Mouse (Mus musculus) midbrain, postnatal 0 days (tissue): ENCODE measurements around the gene Cenpt. TPM values are rescaled to one million over a fixed set of nuclear protein-coding genes. Genes with fewer than 3 reads are reported as not detected.
A peak's percentile ranks its signal among the peaks of the same experiment; 100 is the strongest.

Experiments used
- ATAC-seq: fragments of 200-750 bp; cut with Nextera tagmentation; 2 replicates; pipeline ENCODE4 v1.8.0; 2017; ENCODE audit warnings: moderate number of reproducible peaks, mild to moderate bottlenecking, moderate TSS enrichment, moderate library complexity; ENCODE audit not compliant: low FRiP score
- DNase-seq: peaks from one replicate; pipeline ENCODE4 v3.0.0-alpha.2; 2015; ENCODE audit warnings: low spot score
- H3K27ac ChIP-seq: fragments of 300-500 bp; sonication (generic); 2 replicates; pipeline ENCODE4 v1.5.1; 2014; ENCODE audit warnings: low read depth, mild to moderate bottlenecking, low read length, mixed read lengths
- H3K27me3 ChIP-seq: fragments of 300-500 bp; sonication (generic); 2 replicates; pipeline ENCODE4 v1.6.1; 2014; ENCODE audit warnings: low read length, control low read depth, mixed read lengths; ENCODE audit not compliant: insufficient read depth
- H3K36me3 ChIP-seq: fragments of 300-500 bp; sonication (generic); 2 replicates; pipeline ENCODE4 v1.6.1; 2014; ENCODE audit warnings: low read length, control low read depth, mixed read lengths; ENCODE audit not compliant: insufficient read depth
- H3K4me1 ChIP-seq: fragments of 300-500 bp; sonication (generic); 2 replicates; pipeline ENCODE4 v1.6.1; 2014; ENCODE audit warnings: mild to moderate bottlenecking, control low read depth, antibody characterized with exemption, low read length, mixed read lengths; ENCODE audit not compliant: insufficient read depth
- H3K4me2 ChIP-seq: fragments of 300-500 bp; sonication (generic); 2 replicates; pipeline ENCODE4 v1.6.1; 2014; ENCODE audit warnings: low read depth, mild to moderate bottlenecking, low read length, mixed read lengths; ENCODE audit not compliant: poor library complexity, severe bottlenecking
- H3K4me3 ChIP-seq: fragments of 300-500 bp; sonication (generic); 2 replicates; pipeline ENCODE4 v1.5.1; 2014; ENCODE audit warnings: low read depth, mild to moderate bottlenecking, low read length, moderate library complexity
- H3K9ac ChIP-seq: fragments of 300-500 bp; sonication (generic); replicated peaks from 2 replicates; pipeline ENCODE4 v1.6.1; 2014; ENCODE audit warnings: mild to moderate bottlenecking, low read length, moderate library complexity, mixed read lengths; ENCODE audit not compliant: poor library complexity, severe bottlenecking
- H3K9me3 ChIP-seq: fragments of 300-500 bp; sonication (generic); 2 replicates; pipeline ENCODE4 v1.6.1; 2016; ENCODE audit warnings: low read length, control low read depth
- CTCF ChIP-seq: IDR thresholded peaks from 2 replicates; pipeline ENCODE4 v1.5.1; 2016; ENCODE audit warnings: antibody characterized with exemption, mild to moderate bottlenecking
- WGBS: fragments of 180-500 bp; shearing (Covaris S2); extraction: QIAGEN DNeasy Blood & Tissue Kit; methylation state at CpG from one replicate; pipeline ENCODE4 v1.1.7; 2014; 5-methylcytosine and 5-hydroxymethylcytosine counted together
- polyA plus RNA-seq: library from polyadenylated mRNA; unstranded; fragments of >200 nt; fragmentation: Nextera tagmentation; extraction: Ambion mirVana; gene quantifications from 2 replicates; pipeline ENCODE4 v1.2.1, GENCODE M21; 2015
- total RNA-seq: library from RNA; depleted of rRNA; stranded (reverse); fragments of >200 nt; gene quantifications from 2 replicates; pipeline ENCODE4 v1.2.3, GENCODE M21; 2014

Cenpt gene
- total and polyA plus RNA-seq, 2 experiments from 2014 or later = 44.8 to 45.2 TPM

- WGBS = 89% methylated on average over 6 of the region's 6 CpGs
- no peak overlapping the region for H3K9ac ChIP-seq
- no peak overlapping the region for H3K27ac ChIP-seq
- DNase-seq = peak; percentile 6
- H3K9me3 ChIP-seq = no peaks in the 10 kb centered on the region
- H3K4me2 ChIP-seq = no peak overlapping the region
- no peaks in the 10 kb centered on the region for H3K27me3 ChIP-seq
- ATAC-seq = no peak
- peak; percentile 69 for TF ChIP-seq CTCF
- H3K4me3 ChIP-seq = no peak overlapping the region
- H3K4me1 ChIP-seq = no peaks in the 10 kb centered on the region
- peaks cover 60% of the 10 kb centered on the region for H3K36me3 ChIP-seq
These were observed 39.4 kb upstream of the Cenpt start for GRCm38 (mm10) chr8:105892432-105892831.

DNA sequence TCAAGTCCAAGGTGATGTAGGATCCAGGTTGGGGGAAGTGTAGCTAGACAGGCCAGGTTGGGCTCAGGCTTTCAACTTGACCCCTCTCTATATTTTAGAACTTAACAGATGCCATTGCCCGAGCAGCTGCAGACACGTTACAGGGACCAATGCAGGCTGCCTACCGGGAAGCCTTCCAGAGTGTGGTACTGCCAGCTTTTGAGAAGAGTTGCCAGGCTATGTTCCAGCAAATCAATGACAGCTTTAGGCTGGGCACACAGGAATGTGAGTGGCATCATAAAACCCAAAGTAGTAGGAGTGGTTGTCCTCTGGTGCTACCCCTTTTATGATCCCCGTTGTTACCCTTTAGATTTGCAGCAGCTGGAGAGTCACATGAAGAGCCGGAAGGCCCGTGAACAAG, 37.8 kb upstream of the Cenpt start:
- ATAC-seq = no peak
- no peaks in the 10 kb centered on the region for H3K9me3 ChIP-seq
- peaks cover 76% of the 10 kb centered on the region for H3K36me3 ChIP-seq
- 91% methylated on average over 6 of the region's 6 CpGs for WGBS
- no peak for DNase-seq
- no peaks in the 10 kb centered on the region for H3K27me3 ChIP-seq
- no peak overlapping the region for H3K27ac ChIP-seq
- no peak for TF ChIP-seq CTCF
- no peaks in the 10 kb centered on the region for H3K4me1 ChIP-seq
- no peak overlapping the region for H3K4me3 ChIP-seq
- H3K9ac ChIP-seq = no peak overlapping the region
- H3K4me2 ChIP-seq = no peak overlapping the region

DNA sequence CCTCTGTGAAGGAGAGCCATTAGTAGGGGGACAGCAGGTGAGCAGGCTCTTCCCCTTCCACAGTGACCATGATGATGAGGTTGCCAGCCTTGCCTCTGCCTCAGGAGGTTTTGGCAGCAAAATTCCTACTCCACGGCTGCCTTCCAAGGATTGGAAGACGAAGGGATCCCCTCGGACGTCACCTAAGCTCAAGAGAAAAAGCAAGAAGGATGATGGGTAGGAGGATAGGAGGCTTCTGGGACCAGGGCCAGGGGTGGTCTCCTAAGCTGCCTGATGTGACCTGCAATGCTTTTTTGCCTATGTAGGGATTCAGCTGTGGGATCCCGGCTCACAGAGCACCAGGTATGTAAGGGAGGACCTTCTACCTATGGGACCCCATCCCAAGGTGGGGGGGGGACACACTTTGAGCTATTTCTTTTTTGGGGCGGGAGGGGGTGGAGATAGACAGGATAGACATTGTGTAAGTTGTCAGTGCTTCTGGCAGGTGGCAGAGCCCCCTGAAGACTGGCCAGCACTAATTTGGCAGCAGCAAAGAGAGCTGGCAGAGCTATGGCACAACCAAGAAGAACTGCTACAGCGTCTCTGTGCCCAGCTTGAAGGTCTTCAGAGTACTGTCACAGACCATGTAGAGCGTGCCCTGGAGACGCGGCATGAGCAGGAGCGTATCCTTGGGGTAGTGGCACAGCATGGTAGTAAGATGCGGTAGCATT, 36.8 kb upstream of the Cenpt start:
- ATAC-seq = no peak
- no peak overlapping the region for H3K4me3 ChIP-seq
- no peaks in the 10 kb centered on the region for H3K27me3 ChIP-seq
- no peaks in the 10 kb centered on the region for H3K4me1 ChIP-seq
- 91% methylated on average over 12 of the region's 12 CpGs for WGBS
- H3K4me2 ChIP-seq = no peak overlapping the region
- no peak for TF ChIP-seq CTCF
- H3K36me3 ChIP-seq = peaks cover 86% of the 10 kb centered on the region
- no peak overlapping the region for H3K27ac ChIP-seq
- no peak for DNase-seq
- no peak overlapping the region for H3K9ac ChIP-seq
- no peaks in the 10 kb centered on the region for H3K9me3 ChIP-seq

DNA sequence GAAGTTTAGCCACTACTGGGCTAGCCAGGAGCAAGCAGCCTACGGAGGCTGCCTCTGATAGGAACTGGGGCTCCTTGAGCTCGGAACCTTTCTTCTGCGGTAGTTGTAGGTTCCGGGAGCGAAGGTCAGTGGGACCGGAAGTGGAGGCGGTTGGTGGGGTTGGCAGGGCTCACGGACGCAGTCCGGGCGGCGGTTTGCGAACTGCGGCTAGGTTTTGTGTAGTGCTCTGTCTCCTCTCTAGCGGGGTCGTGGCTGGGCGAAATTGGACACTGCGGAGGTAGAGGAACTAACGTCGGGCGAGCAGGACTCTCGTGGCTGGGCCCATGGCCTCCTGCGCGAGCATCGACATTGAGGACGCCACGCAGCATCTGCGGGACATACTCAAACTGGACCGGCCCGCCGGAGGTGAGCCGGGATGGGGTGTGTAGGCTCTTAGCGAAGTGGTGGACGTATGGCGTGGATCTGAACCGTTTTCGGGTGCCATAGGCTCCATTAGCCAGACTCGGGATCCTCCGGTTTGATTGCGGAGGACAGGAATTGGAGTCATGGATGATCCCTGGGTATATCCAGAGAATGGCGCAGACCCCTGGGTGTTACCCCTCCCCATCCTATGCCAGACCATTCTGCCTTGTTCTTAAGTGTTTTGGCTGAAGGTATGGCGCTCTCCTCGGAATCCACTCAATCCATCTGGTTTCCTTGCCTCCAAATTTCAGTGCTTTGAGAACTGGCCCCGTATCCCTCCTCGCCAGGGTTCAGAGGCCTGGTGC, 27.9 kb upstream of the Cenpt start, which contains the start of gene Edc4:
TSS of gene Edc4 (plus strand) at position 128 of the 767 bp plus-strand sequence.
- peaks cover 43% of the 10 kb centered on the region for H3K36me3 ChIP-seq
- ATAC-seq = peak; percentile 79

DNA sequence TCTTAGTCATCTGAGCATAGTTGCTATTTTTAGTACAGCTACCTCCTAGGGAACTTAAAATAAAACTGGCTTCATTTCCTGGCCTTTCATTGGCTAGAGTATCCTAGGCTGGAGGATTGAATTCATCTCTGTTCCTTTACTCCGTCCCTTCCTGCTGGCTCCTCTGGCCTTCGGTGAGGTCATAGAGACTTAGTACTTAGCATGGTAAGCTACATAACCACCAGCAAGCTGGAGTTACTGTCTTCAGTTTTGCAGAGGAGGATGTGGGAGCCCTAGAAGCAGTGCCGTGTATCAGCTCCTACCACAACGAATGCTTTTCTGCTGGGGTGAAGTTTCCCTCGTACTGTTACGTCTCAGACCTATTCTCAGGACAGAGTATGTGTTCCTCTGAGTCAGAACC, 21.2 kb upstream of the Cenpt start:
- WGBS = 90% methylated on average over 6 of the region's 6 CpGs
- H3K27ac ChIP-seq = no peak overlapping the region
- DNase-seq (no peak), ATAC-seq (no peak)
- no peaks in the 10 kb centered on the region for H3K27me3 ChIP-seq
- H3K4me3 ChIP-seq = no peak overlapping the region
- H3K4me2 ChIP-seq = no peak overlapping the region
- no peak overlapping the region for H3K9ac ChIP-seq
- no peaks in the 10 kb centered on the region for H3K4me1 ChIP-seq
- peaks cover 40% of the 10 kb centered on the region for H3K36me3 ChIP-seq
- no peak for TF ChIP-seq CTCF
- no peaks in the 10 kb centered on the region for H3K9me3 ChIP-seq

More for the DNA sequence above, 27.9 kb upstream of the Cenpt start, which contains the start of gene Edc4:
- H3K27me3 ChIP-seq = no peaks in the 10 kb centered on the region
- H3K27ac ChIP-seq = peak within 1 kb of the TSS; percentile 45; the same call in 1 of the 2 replicates
- peak; percentile 86 for DNase-seq
- peak within 1 kb of the TSS; percentile 76 for H3K9ac ChIP-seq
- no peak for TF ChIP-seq CTCF
- no peaks in the 10 kb centered on the region for H3K9me3 ChIP-seq
- H3K4me2 ChIP-seq = peak within 1 kb of the TSS; percentile 93
- WGBS = 1% methylated on average over 45 of the region's 45 CpGs
- H3K4me1 ChIP-seq = peaks cover 6% of the 10 kb centered on the region; the same call in 1 of the 2 replicates
- peak within 1 kb of the TSS; percentile 70 for H3K4me3 ChIP-seq
